Mouse (Mus musculus) layer of hippocampus, postnatal 36 days (tissue): ENCODE results near the gene Bbs7. TPM values are rescaled to one million over a fixed set of nuclear protein-coding genes. Genes with fewer than 3 reads are reported as not detected.
"Not testable (repeated sequence)": the region's sequence is repeated elsewhere in the genome, so short reads cannot be mapped to it uniquely, and the experiment has no call there.

ENCODE experiments used
- DNase-seq, 2 experiments: peaks; one replicate each; pipeline ENCODE4 v3.0.0; 2022
- total RNA-seq, 2 experiments: library from RNA; stranded (reverse); gene quantifications; 2 replicates each; pipeline ENCODE4 v1.2.3; 2021

The Bbs7 gene
- 10 to 100 TPM; 18.0 to 18.6 TPM for total RNA-seq

DNA sequence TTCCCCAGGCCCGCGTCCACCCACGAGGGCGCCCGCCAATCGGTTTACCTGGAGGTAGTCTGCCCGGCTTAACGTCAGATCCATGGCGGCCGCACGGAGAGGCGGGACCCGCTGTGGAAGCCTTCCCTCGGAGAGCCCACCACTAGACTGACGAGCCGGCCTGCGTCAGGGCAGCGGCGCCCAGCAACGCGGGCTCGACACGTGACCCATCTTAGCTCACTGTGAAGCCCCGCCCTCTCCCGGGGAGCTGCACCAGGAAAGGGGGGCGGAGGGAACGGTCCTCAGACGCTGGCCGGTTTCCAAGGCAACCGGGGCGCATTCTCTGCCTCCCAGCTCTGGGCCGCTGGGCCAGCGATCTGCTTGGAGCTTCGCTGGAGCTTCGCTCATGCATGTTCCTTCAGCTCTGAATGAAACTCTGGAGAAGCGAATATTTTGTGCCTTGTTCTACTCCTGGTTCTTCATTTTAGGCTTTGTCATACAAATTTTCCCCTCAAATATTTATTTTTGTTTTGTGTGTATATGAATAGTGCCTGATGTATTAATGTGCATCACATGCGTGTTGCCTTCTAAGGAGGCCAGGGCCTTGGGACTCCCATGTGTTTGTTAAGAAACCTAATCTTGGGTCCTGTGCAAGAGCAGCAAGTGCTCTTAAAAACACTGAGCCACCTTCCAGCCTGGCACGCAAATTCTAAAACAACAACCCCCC lies at the start of gene Bbs7:
Gene Bbs7 (minus strand): TSS at position 276 of the 706 bp plus-strand sequence.
- DNase-seq = peak; percentile 91 to 93

DNA sequence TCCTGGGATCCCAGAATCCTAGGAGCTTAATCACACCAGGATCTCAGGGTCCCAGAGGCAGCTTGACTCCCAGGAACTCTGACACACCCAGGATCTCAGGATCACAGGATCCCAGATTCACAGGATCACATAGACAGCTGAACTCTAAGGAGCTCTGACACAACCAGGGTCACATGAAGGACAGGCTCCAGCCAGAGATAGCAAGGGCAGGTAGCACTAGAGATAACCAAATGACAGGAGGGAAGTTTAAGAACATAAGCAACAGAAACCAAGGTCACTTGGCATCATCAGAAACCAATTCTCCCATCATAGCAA lies 31.9 kb upstream of the Bbs7 start:
- not testable (repeated sequence) for DNase-seq

DNA sequence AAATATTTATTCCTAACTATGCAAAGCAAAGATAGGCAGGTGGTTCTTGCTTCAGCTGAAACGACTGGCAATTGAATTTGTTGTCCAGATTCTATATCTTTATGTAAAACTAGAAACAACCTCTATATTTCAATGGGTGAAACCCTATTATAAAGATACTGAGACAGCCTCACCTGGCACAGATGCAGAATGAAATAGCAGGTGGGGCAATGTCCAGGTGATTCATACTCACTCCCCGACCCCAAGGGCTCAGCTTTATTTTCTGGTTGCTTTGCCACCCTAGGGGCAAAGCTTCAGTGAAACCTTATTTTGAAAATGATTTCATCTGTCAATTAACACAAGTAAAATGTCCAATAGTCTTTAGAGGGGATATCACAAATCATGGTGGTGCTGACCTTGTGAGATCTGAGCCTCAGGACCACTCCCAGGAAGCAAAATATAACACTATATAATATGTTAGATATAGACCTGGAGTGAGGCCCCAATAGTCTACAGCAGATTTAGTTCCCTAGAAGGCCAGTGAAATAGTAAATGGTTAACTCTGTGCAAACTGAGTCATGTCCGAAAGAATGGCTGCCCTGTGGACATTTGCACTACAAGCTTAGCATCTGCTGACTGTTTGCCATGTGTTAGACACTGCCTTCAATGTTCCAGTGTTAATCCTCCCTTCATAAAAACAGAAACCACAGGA lies 31.4 kb upstream of the Bbs7 start:
- no peak for DNase-seq

DNA sequence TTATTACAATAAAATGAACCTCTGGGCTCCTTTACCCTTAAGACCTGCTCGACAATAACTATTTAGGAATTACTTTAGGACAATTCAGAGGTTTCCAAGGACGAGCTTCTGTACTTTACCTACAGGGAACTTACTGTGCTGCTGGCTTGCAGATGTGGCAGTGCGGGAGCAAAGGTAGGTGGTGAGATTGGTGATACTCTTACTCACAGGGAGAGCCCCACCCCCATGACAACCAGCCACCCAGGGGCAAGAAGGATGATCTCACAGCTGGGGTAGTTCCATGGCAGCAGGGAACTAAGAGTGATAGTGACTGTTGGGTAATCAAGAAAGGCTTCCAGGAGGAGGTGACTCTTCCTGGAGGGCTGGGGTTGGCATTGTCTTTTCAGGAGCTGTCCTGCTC lies 30.1 kb upstream of the Bbs7 start:
- DNase-seq = no peak

GRCm38 (mm10) chr3:36642736-36643135 lies 29.5 kb upstream of the Bbs7 start:
- DNase-seq = peak in 1 of 2 experiments; percentile 18

DNA sequence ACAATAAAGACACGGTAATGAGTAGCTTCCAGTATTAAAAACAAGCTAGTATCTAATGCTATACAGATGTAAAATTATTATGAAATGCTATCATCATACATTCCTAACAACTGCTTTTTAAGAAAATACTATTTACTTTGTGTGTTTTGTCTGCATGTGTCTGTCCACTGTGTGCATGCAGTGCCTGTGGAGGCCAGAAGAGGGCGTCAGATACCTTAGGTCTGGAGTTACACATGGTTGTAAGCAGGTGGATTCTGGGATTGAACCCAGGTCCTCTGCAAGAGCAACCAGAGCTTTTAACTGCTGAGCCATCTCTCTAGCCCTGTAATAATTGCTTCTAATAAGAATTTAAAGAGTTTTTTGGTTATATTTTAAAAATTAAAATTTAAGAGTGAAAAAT lies 27.5 kb upstream of the Bbs7 start:
- no peak for DNase-seq

- peak; percentile 49 to 54 for DNase-seq
Observed at GRCm38 (mm10) chr3:36635449-36635848, 22.2 kb upstream of the Bbs7 start.

GRCm38 (mm10) chr3:36626803-36627202 lies 13.5 kb upstream of the Bbs7 start:
- DNase-seq = no peak

- no peak for DNase-seq
Observed at GRCm38 (mm10) chr3:36618181-36618580, 4.9 kb upstream of the Bbs7 start.

DNA sequence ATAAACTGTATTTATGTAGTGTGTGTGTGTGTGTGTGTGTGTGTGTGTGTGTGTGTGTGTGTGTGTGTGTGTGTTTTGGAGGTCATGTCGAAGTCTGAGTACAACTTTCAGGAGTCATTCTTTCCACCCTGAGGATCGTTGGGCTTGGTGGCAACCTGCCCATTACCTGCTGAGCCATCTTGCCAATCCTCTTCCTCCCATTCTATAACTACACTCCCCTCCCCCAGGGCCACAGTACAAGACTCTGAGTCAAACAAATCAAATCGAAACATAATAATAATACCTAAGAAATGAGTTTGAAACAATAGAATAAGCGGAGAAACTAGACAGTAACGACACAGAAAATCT lies 605 bp upstream of the Bbs7 start:
- no peak for DNase-seq

GRCm38 (mm10) chr3:36612687-36613086 lies 590 bp downstream of the Bbs7 start:
- no peak for DNase-seq

GRCm38 (mm10) chr3:36605894-36606783 lies 7.1 kb downstream of the Bbs7 start:
- DNase-seq = no peak

- not testable (repeated sequence) for DNase-seq
Observed at GRCm38 (mm10) chr3:36599773-36600172, 13.5 kb downstream of the Bbs7 start.

DNA sequence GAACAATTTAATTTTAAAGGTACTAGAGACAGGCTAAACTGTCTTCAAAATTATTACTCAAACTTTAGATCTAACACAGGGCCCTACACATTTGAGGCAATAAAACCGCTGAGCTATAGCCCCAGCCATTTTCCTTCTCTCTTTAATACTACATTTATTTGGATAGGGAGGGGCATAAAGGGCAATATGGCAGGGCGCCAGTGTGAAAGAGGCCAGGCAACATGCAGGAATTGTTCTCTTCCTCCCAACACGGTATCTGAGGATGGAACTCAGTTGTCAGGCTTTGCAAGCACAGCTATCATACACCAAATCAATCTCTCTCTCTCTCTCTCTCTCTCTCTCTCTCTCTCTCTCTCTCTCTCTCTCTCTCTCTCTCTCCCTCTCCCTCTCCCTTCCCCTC lies 14.5 kb downstream of the Bbs7 start:
- DNase-seq = no peak

- DNase-seq = peak; percentile 96 to 98
Observed at GRCm38 (mm10) chr3:36571827-36572378, 41.4 kb downstream of the Bbs7 start, which contains the start of gene Ccna2. Gene Ccna2, minus strand, starts transcription at chr3:36572150.

GRCm38 (mm10) chr3:36571361-36571826 lies 41.9 kb downstream of the Bbs7 start:
- DNase-seq = peak in 1 of 2 experiments; percentile 2

DNA sequence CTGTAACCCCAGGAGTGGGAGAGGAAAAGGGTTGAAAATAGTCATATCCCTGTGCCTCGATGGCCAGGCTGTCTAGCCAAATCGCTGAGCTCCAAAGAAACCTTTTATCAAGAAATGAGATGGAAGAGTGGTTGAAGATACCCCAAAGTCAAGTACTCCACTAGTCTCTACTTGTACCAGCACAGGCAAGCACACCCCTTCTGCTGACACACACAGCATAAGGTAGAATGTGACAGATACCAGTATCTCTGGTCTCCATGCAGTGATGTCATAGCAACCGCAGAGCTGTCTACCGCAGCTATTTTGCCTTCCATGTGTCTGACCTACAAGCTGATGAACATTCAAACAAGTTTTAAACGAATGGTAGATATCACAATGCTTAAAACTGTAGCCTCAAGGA lies 43.4 kb downstream of the Bbs7 start:
- no peak for DNase-seq

DNA sequence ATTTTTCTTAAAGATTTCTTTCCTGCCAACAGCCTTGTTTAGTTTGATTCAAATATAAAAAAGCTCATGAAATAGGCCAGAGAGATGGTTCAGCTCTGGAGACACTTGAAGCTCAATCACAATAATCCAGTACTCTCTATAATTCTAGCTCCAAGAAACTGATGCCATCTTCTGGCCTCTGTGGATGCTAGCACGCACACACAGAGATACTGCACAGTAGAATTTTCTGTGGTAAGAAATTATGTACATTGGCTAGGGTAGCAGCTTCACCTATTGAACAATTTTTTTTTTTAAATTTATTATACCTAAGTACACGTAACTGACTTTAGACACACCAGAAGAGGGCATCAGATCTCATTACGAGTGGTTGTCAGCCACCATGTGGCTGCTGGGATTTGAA lies 49.6 kb downstream of the Bbs7 start:
- DNase-seq = no peak

DNA sequence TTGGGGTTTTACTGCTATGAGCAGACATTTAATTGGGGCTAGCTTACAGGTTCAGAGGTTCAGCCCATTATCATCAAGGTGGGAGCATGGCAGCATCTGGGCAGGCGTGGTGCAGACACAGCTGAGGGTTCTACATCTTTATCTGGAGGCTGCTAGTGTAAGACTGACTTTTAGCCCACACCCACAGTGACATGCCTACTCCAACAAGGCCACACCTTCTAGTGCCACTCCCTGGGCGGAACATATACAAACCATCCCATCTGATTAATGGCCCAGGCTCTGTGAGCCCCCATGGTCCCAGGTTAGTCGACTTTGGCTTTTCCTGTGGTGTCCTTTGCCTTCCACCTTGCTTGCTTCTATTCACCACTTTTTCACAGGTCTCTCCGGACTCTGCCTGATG lies 53.7 kb downstream of the Bbs7 start:
- DNase-seq = no peak

- DNase-seq = no peak
Observed at GRCm38 (mm10) chr3:36557601-36558000, 55.7 kb downstream of the Bbs7 start.

DNA sequence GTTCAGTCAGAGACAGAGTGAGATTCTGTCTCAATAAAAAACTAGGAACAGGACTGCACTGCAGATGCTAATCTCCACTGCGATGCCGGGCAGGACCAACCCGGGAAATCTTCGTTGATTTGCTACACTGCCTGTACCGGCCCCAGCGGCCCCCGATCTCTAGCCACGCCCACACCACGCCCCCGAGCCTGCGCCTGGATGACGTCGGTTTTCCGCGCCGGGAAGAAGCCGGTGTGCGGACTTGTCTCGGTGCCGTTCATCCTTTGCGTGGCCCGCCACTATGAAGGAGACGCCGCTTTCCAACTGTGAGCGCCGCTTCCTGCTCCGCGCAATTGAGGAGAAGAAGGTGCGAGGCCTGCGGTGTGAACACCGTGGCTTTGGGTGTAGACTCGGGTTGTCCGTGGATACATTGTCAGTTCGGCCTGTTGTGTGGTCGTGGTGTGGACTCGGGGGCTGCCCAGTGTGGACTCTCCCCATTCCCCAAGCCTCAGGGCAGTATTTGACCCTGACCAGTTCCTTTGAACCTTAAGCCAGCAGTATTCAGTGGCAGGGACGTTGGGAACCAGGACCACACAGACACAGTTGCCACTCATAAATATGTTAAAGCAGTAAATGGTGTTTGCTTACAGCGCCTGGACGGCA lies 60.8 kb downstream of the Bbs7 start, which contains the start of gene Exosc9:
Gene Exosc9 (plus strand): TSS at position 201 of the 642 bp plus-strand sequence.
- peak; percentile 94 to 97 for DNase-seq

DNA sequence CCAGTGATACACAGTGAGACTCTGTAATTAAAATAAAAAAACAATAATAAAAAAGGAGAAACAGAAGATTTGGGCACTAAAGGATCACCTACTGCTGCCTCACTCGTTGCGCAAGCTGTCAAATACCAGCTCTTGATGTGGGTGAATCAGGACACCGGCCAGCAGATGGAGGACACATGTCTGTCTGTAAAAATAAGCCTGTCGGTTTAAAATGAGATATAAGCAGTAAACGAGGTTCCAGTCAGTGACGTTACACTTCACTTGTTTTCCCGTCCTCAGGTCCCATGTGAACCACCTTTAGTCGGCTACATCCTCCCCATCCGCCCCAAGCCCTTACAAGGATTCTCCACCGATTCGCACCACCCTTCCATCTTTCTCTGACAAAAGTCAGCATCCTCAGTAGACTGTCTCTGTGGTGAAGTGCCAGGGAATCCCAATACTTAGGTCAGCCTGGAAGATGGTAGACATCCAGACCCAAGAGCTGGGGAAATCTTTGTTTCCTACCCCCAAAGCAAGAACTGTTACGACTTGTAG lies 61.4 kb downstream of the Bbs7 start:
- DNase-seq = peak; percentile 16 to 30
